Mouse (Mus musculus) lung, postnatal 0 days (tissue): ENCODE results near the gene March10.
A peak's percentile ranks its signal among the peaks of the same experiment; 100 is the strongest.

Experiments used
- CTCF ChIP-seq: IDR thresholded peaks from 2 replicates; pipeline ENCODE4 v1.5.1; 2016; ENCODE audit warnings: antibody characterized with exemption, mild to moderate bottlenecking
- EP300 ChIP-seq: IDR thresholded peaks from 2 replicates; pipeline ENCODE4 v1.6.1; 2016; ENCODE audit warnings: antibody characterized with exemption, mild to moderate bottlenecking, control low read depth

DNA sequence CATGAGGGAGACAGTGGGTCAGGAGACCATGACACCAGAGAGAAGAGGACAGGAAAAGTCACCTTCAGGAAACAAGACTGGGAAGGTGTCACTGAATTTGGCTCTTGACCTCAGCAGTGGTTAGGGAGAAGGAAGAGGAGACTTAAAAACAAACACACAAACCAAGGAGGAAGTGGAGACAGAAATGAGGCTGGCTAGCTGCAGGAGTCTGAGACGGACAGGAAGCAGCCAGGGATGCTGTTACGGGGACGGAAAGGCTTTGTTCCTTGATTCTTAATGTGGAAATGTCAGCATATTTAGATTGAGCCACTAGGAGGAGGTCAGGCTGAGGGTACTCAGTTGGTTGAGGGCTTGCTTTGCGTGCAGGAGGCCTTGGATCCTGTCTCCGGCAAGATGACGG is 8.9 kb downstream of the March10 start:
- TF ChIP-seq CTCF (peak; percentile 40), EP300 (no peak)
